Mouse (Mus musculus) cortical plate, adult 2 months (tissue): ENCODE data around the gene Gltp. TPM values are rescaled to one million over a fixed set of nuclear protein-coding genes. Genes with fewer than 3 reads are reported as not detected.

ENCODE experiments used
- H3K27ac ChIP-seq: fragments of 200-500 bp; 2 replicates; pipeline ENCODE4 v1.5.1; 2012; ENCODE audit warnings: low read length, control low read depth, inconsistent platforms; ENCODE audit not compliant: insufficient read depth
- H3K4me1 ChIP-seq: fragments of 200-500 bp; 2 replicates; pipeline ENCODE4 v1.6.1; 2011; ENCODE audit warnings: low read length; ENCODE audit not compliant: control insufficient read depth, insufficient read depth
- H3K4me3 ChIP-seq: fragments of 200-500 bp; 2 replicates; pipeline ENCODE4 v1.5.1; 2011; ENCODE audit warnings: mild to moderate bottlenecking, low read length, control low read depth; ENCODE audit not compliant: insufficient read depth
- CTCF ChIP-seq: fragments of 200-500 bp; IDR thresholded peaks from 2 replicates; pipeline ENCODE4 v1.5.1; 2011; ENCODE audit warnings: mild to moderate bottlenecking, control low read depth, low read length; ENCODE audit not compliant: insufficient read depth; ENCODE audit errors: extremely low read depth
- POLR2A ChIP-seq: fragments of 200-500 bp; IDR thresholded peaks from 2 replicates; pipeline ENCODE4 v1.6.1; 2011; ENCODE audit warnings: mild to moderate bottlenecking, low read length, control low read depth; ENCODE audit not compliant: insufficient read depth; ENCODE audit errors: extremely low read depth
- polyA plus RNA-seq: library from polyadenylated mRNA; depleted of rRNA; stranded (reverse); fragments of >200 nt; gene quantifications from 2 replicates; pipeline ENCODE4 v1.2.3, GENCODE M21; 2012

Gene Gltp
- polyA plus RNA-seq, 1 experiment, result 69.6 TPM

- no peak overlapping the region for H3K27ac ChIP-seq
- no peak for TF ChIP-seq CTCF
- TF ChIP-seq POLR2A, result no peak
These were observed 4.8 kb downstream of the Gltp start for GRCm38 (mm10) chr5:114685986-114686385.

GRCm38 (mm10) chr5:114681717-114682116, 9.1 kb downstream of the Gltp start:
- no peak overlapping the region for H3K27ac ChIP-seq
- no peak overlapping the region for H3K4me3 ChIP-seq
- TF ChIP-seq CTCF, result no peak
- TF ChIP-seq POLR2A, result no peak
- no peaks in the 10 kb centered on the region for H3K4me1 ChIP-seq

More at GRCm38 (mm10) chr5:114685986-114686385, 4.8 kb downstream of the Gltp start:
- peaks cover 5% of the 10 kb centered on the region; the same call in 1 of the 2 replicates for H3K4me1 ChIP-seq
- H3K4me3 ChIP-seq, result no peak overlapping the region

GRCm38 (mm10) chr5:114680676-114681285, 10.0 kb downstream of the Gltp start:
- H3K27ac ChIP-seq, result 0 out of 2 replicates have a peak overlapping the region, but pooled peaks have one; percentile 17
- no peak overlapping the region for H3K4me3 ChIP-seq
- no peaks in the 10 kb centered on the region for H3K4me1 ChIP-seq
- no peak for TF ChIP-seq POLR2A
- TF ChIP-seq CTCF, result no peak

GRCm38 (mm10) chr5:114679841-114680591, 10.8 kb downstream of the Gltp start:
- Histone ChIP-seq H3K27ac (peak overlapping the region; percentile 20), H3K4me1 (no peaks in the 10 kb centered on the region), H3K4me3 (no peak overlapping the region)
- TF ChIP-seq CTCF, result no peak
- no peak for TF ChIP-seq POLR2A

GRCm38 (mm10) chr5:114674594-114674993, 16.2 kb downstream of the Gltp start:
- H3K4me3 ChIP-seq, result no peak overlapping the region
- no peak overlapping the region for H3K27ac ChIP-seq
- TF ChIP-seq CTCF (no peak), POLR2A (no peak)
- H3K4me1 ChIP-seq, result no peaks in the 10 kb centered on the region

GRCm38 (mm10) chr5:114673114-114673513, 17.7 kb downstream of the Gltp start:
- H3K4me1 ChIP-seq, result no peaks in the 10 kb centered on the region
- no peak for TF ChIP-seq POLR2A
- TF ChIP-seq CTCF, result 0 out of 2 replicates have a peak, but pooled peaks have one; percentile 2

GRCm38 (mm10) chr5:114669014-114669413, 21.8 kb downstream of the Gltp start:
- no peaks in the 10 kb centered on the region for H3K4me1 ChIP-seq
- TF ChIP-seq CTCF (no peak), POLR2A (no peak)
- no peak overlapping the region for H3K4me3 ChIP-seq
- H3K27ac ChIP-seq, result no peak overlapping the region

More at GRCm38 (mm10) chr5:114673114-114673513, 17.7 kb downstream of the Gltp start:
- no peak overlapping the region for H3K4me3 ChIP-seq
- H3K27ac ChIP-seq, result no peak overlapping the region

- peak; percentile 73; the same call in 1 of the 2 replicates for TF ChIP-seq POLR2A
- peak; percentile 100 for TF ChIP-seq CTCF
These were observed 23.4 kb downstream of the Gltp start for GRCm38 (mm10) chr5:114667228-114667856.

GRCm38 (mm10) chr5:114666659-114667058, 24.1 kb downstream of the Gltp start:
- H3K27ac ChIP-seq, result no peak overlapping the region
- no peak for TF ChIP-seq CTCF
- TF ChIP-seq POLR2A, result no peak
- H3K4me3 ChIP-seq, result no peak overlapping the region
- H3K4me1 ChIP-seq, result no peaks in the 10 kb centered on the region

More at GRCm38 (mm10) chr5:114667228-114667856, 23.4 kb downstream of the Gltp start:
- Histone ChIP-seq H3K4me3 (peak overlapping the region; percentile 13), H3K4me1 (no peaks in the 10 kb centered on the region), H3K27ac (no peak overlapping the region)
